Mouse (Mus musculus) heart, postnatal 14 days (tissue): ENCODE data around the gene Axl. TPM values are rescaled to one million over a fixed set of nuclear protein-coding genes. Genes with fewer than 3 reads are reported as not detected.
"Not testable (repeated sequence)": the region's sequence is repeated elsewhere in the genome, so short reads cannot be mapped to it uniquely, and the experiment has no call there.

ENCODE experiments used
- DNase-seq, 2 experiments: peaks; one replicate each; pipeline ENCODE4 v3.0.0; 2021 to 2022
- intact Hi-C: fragments of 180-260 bp; cut with DNase I; formaldehyde crosslinking; loops from one replicate; pipeline ENCODE4 v1.15.1; 2025
- total RNA-seq, 2 experiments: library from RNA; stranded (reverse); gene quantifications; 2 replicates each; pipeline ENCODE4 v1.2.3; 2021

Gene Axl
- total RNA-seq, 2 experiments from 2014 or later = 94.3 to 122 TPM

DNA sequence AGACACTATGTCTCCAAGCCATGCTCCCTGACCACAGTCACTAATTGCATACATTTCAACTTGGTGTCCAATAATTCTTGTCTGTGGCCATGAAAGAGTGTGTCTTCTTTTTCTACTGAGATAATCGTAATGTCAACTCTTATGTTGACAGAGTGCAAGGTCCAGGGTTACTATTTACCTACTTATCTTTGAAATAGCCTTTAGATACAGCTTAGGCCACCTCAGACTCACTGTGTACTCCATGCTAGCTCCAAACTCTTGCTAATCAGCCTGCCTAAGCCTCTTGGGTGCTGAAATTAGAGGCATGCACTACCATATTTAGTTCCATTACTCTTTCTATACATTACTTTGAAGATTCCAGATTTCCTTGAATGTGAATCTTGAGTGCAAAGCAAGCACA is 10.9 kb upstream of the Axl start:
- no peak for DNase-seq
- intact Hi-C loops = no loop called here

DNA sequence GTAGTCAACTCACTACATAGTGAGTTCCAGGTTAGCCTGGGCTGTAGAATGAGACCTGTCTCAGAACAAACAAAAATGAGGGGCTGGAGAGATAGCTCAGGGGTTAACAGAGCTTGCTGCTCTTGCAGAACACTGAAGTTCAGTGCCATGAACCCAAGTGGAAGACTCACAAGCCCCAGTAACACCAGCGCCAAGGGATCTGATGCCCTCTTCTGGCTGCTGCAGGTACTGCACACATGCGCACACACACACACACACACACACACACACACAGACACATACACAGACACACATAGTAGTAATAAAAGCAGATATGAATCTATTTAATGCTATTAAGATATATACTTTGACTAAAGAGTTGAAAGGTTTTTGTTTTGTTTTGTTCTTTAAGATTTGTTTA is 10.0 kb upstream of the Axl start:
- intact Hi-C loops = no loop called here
- DNase-seq = no peak

GRCm38 (mm10) chr7:25794775-25795174 is 6.3 kb upstream of the Axl start:
- no peak for DNase-seq
- intact Hi-C loops = no loop called here

- peak in 1 of 2 experiments; percentile 62 for DNase-seq
- intact Hi-C loops = no loop called here
Measured at GRCm38 (mm10) chr7:25793679-25794078, 5.2 kb upstream of the Axl start.

DNA sequence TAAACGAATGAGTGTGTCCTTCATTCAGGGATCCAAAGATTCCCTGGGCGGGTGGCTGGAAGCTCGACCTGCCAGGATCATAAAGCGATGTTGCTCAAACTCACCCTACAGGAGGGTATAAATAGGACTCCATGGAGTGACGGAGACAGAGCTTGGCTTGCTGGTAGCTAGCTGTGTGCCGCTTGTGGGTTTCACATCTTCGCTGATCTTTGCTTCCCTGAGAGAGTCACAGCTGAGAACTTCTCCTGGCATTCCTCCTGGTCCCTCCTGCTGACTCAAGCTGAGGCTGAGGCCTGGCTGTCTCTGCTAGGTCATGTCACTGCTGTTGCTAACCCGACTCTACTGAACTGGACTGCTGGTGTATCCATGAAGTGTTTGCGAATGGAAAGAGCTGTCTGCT is 4.5 kb upstream of the Axl start:
- DNase-seq, intact Hi-C loops: not testable (repeated sequence)

- peak; percentile 48 to 61 for DNase-seq
- intact Hi-C loops = no loop called here
Measured at GRCm38 (mm10) chr7:25790615-25791014, 2.1 kb upstream of the Axl start.

- intact Hi-C loops = no loop called here
- no peak for DNase-seq
Measured at GRCm38 (mm10) chr7:25789129-25789440, 580 bp upstream of the Axl start.

- intact Hi-C loops = loop anchor here (2.0 kb wide), 1 partner anchor 15 kb away; no protein-coding TSS in a partner anchor
- peak; percentile 53 to 54 for DNase-seq
Measured at GRCm38 (mm10) chr7:25787456-25788219, 867 bp downstream of the Axl start.

DNA sequence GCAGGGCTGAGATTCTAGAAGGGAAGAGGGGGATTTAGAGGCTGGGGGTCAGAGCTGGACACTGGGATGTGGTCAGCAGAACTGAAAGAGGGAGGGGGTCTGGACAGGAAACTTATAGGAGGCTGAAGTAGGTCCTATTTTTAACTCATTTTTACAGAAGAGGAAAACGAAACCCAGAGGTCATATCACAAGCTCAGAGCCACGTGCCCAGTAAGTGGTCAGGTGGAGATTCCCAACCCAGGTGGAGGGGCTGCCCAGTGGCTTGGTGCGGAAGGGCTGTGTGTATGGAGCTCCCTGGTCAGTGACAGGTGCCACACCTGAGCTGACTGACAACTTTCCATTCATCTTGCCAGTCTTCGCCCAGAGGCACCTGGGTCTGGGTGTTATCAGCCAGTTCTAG is 1.5 kb downstream of the Axl start:
- intact Hi-C loops = loop anchor here (2.0 kb wide), 1 partner anchor 16 kb away; no protein-coding TSS in a partner anchor
- no peak for DNase-seq

DNA sequence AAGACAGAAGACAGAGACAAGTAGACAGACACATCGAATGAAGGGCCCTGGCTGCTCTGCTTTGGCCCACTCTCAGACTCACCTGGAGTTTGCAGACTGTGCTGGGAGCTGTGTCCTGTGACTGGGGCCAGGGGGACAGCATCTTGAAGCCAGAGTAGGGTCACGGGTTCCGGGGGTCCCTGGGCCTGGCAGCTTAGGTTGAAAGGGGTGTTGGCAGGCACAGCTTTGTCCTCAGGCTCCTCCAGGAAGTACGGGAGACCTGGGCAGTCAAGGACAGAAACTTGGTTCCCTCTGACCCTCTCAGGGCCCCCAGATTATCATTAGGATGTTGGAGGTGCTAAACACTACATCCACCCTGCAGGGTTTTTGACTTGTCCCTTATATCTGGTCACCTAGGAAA is 2.8 kb downstream of the Axl start:
- intact Hi-C loops = loop anchor here (2.0 kb wide), 1 partner anchor 17 kb away; no protein-coding TSS in a partner anchor
- no peak for DNase-seq

DNA sequence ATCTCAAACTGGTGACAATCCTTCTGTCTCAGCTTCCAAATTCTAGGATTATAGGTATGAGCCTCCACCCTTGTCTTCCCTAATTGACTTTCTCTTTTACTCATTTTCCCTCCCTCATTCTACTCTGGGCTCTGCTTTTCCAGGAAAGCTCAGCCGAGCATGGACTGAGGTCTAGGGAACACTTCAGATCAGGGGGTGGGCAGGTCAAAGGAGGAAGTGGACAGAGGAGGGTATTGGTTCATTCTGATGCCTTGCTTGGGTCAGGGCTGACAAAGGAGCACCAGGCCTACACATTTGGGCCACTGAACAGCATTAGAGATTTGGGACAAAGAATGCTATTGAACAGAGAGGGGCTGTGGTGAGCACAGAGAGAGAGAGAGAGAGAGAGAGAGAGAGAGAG is 3.7 kb downstream of the Axl start:
- DNase-seq = no peak
- intact Hi-C loops = no loop called here

GRCm38 (mm10) chr7:25783746-25784145 is 4.8 kb downstream of the Axl start:
- intact Hi-C loops = no loop called here
- DNase-seq = no peak

DNA sequence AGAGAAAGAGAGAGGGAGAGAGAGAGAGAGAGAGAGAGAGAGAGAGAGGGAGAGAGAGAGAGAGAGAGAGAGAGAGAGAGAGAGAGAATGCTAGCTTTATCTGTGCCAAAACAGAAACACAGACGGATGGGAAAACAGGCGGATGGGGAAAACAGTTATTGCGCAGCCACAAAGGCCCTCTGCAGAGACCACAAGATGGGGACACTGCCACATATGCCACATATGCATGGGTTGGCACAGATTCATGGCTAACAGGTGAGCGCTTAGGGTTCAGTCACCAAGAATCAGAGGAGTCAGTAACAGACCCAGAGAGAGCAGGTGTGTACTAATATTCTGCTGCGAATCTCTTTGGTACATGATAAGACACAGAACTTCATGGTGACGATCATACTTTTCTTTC is 5.8 kb downstream of the Axl start:
- intact Hi-C loops = no loop called here
- DNase-seq = no peak

- intact Hi-C loops = loop anchor here (2.0 kb wide), 1 partner anchor 19 kb away; no protein-coding TSS in a partner anchor
- DNase-seq = peak in 1 of 2 experiments; percentile 44
Measured at GRCm38 (mm10) chr7:25781937-25782610, 6.4 kb downstream of the Axl start.

DNA sequence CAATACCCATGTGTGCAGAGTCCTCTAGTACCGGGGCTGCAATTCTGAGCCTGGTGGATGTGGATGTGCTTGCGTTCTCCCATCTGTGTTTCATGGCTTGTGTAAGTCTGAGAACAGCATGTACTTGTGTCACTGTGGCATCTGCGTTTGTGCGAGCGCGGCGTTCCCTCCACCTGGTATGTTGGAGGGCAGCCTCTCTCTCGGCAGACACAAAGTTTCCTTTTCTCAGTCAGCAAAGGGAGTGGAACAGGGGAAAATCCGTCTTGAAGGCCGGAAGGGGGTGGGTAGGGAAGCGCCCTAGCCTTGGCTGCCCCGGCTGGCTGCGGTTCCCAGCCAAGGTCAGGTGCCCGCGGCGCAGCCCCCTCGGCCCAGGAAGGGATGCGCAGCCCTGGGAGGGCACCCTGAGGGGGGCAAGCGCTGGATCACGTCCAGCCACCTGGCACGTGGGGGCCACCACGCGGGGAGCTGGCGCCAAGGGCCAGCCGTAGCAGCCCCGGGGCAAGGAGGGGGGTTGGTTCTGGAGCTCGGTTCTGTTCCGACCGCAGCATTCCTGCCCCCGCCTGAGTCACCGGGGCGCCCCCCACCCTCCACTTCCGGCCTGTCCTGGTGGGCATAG is 7.1 kb downstream of the Axl start:
- intact Hi-C loops = loop anchor here (2.0 kb wide), 1 partner anchor 19 kb away; no protein-coding TSS in a partner anchor
- DNase-seq = peak; percentile 49 to 51

DNA sequence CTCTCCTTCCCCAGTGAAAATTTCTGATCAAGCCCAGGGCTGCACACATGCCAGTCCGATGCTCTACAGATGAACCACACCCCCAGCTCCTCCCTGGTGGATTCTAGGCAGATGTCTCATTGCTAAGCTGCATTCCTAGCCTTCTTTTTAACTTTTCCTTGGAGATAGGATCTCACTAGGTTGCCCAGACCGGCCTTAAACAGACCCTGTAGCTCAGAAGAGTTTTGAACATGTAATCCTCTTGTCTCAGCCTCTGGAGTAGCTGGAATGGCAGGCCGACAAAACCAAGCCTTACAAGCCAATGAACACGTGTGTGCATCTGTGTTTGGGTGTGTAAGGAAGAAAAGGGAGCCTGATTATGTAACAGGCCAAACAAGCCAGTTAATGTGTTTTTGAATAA is 7.8 kb downstream of the Axl start:
- no peak for DNase-seq
- intact Hi-C loops = loop anchor here (2.0 kb wide), 1 partner anchor 18 kb away; no protein-coding TSS in a partner anchor

GRCm38 (mm10) chr7:25780021-25780420 is 8.5 kb downstream of the Axl start:
- no peak for DNase-seq
- intact Hi-C loops = loop anchor here (2.0 kb wide), 1 partner anchor 17 kb away; no protein-coding TSS in a partner anchor

GRCm38 (mm10) chr7:25768229-25768628 is 20.3 kb downstream of the Axl start:
- no peak for DNase-seq
- intact Hi-C loops = no loop called here

- intact Hi-C loops = no loop called here
- no peak for DNase-seq
Measured at GRCm38 (mm10) chr7:25766108-25766507, 22.4 kb downstream of the Axl start.

- intact Hi-C loops = no loop called here
- DNase-seq = peak in 1 of 2 experiments; percentile 16
Measured at GRCm38 (mm10) chr7:25764221-25764620, 24.3 kb downstream of the Axl start.

DNA sequence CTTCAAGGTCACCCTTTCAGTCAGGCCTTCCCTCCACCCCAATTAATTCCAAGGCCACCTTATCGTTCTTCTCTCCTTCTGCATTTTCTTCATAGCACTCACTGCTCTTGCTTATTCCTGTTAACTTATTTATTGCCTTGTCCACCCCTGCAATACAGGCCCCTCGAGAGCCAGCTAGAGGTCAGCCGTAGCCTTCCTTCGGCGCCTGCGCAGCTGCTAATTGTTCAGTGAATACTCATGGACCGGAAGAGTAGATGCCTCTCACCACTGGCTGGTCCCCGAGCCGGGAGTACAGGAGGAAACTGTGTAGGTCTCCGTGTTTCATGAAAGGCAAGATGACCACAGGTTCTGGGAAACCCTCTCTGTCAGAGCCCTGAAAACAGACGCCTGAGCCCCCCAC is 24.8 kb downstream of the Axl start:
- intact Hi-C loops = loop anchor here (2.0 kb wide), 1 partner anchor 17 kb away; no protein-coding TSS in a partner anchor
- DNase-seq = peak in 1 of 2 experiments; percentile 31
